Comparison of ENCODE assay signal across 14 mouse cellular contexts in the genomic region with DNA sequence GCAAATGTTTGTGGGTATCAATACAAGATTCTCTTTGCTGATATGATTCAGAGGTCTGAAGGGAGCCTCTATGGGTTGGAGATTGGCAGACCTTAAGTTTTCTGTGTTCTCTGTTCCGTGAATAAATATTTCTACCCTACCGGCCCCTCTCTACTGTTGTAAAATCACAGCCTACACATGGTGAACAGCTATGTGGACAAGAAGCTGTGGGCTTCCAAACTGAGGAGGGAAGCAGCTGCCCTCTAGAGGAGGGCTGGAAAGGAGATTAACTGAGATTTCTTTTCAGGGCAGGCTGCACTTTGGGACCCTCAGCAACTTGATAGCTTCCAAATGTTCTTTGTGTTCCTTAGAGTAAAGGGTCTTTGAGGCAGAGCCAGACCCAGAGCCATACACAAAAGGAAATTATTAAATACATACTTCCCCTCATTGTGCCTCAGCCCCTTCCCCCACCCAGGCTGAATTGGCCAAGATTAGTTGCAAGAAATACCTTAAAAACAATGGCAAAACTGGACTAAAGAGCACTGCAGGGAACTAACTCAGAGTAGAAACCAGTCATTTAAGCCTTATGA. TPM values are rescaled to one million over a fixed set of nuclear protein-coding genes. Genes with fewer than 3 reads are reported as not detected.
A peak's percentile ranks its signal among the peaks of the same experiment; 100 is the strongest.
DNase-seq lines count a peak whose midpoint lies in the region; ATAC-seq and TF ChIP-seq lines count a peak whose summit lies in the region.
"Had no signal": no experiment of that assay in that cellular context is flagged by ENCODE, and none has a peak within 500 bp of the region (broad histone marks: within the 10 kb centered on the region; RNA-seq: fewer than 3 reads in every experiment).

No protein-coding gene starts in this region.

- no peak overlapping the region for H3K9ac ChIP-seq in heart, embryonic 16.5 days (ENCODE audit: low read length)
- no peak overlapping the region for H3K9ac ChIP-seq in heart, embryonic 12.5 days
- no peak overlapping the region for H3K9ac ChIP-seq in lung, embryonic 16.5 days (ENCODE audit: low read length)
- H3K9ac ChIP-seq in embryonic facial prominence, embryonic 14.5 days (ENCODE audit: low read depth, low read length), result no peak overlapping the region
- no peak overlapping the region for H3K9ac ChIP-seq in stomach, postnatal 0 days (ENCODE audit: low read length)
- H3K9ac ChIP-seq: hindbrain, embryonic 14.5 days; lung, embryonic 15.5 days; midbrain, embryonic 13.5 days had no signal

- DNase-seq in lung, postnatal 36 days, result no peak
- peak; percentile 74 for DNase-seq in embryonic facial prominence, embryonic 14.5 days (ENCODE audit: low spot score)
- no peak for DNase-seq in stomach, postnatal 0 days (ENCODE audit: low spot score)
- DNase-seq in urinary bladder, postnatal 36 days (ENCODE audit: low spot score in 2 of 2), result no peak
- DNase-seq: adrenal gland, postnatal 14 days; kidney, adult 8-10 months; right cerebral cortex, postnatal 25 days; thymus, adult 2 months had no signal

- peak overlapping the region; percentile 59 for H3K27ac ChIP-seq in heart, embryonic 16.5 days (ENCODE audit: low read length)
- H3K27ac ChIP-seq in heart, embryonic 12.5 days (ENCODE audit: poor library complexity, severe bottlenecking), result no peak overlapping the region
- 0 out of 2 replicates have a peak overlapping the region, but pooled peaks have one; percentile 39 for H3K27ac ChIP-seq in lung, embryonic 16.5 days (ENCODE audit: low read length)
- H3K27ac ChIP-seq in embryonic facial prominence, embryonic 14.5 days (replicated peaks; ENCODE audit: low read depth, low read length), result peak overlapping the region; percentile 55; the same call in 1 of the 2 replicates
- no peak overlapping the region for H3K27ac ChIP-seq in stomach, postnatal 0 days (replicated peaks)
- H3K27ac ChIP-seq: hindbrain, embryonic 14.5 days; lung, embryonic 15.5 days; midbrain, embryonic 13.5 days had no signal

- no peaks in the 10 kb centered on the region for H3K36me3 ChIP-seq in heart, embryonic 16.5 days (ENCODE audit: control insufficient read depth, insufficient read depth)
- no peaks in the 10 kb centered on the region for H3K36me3 ChIP-seq in heart, embryonic 12.5 days
- no peaks in the 10 kb centered on the region for H3K36me3 ChIP-seq in lung, embryonic 16.5 days (ENCODE audit: control insufficient read depth, insufficient read depth, low read length)
- H3K36me3 ChIP-seq in embryonic facial prominence, embryonic 14.5 days (ENCODE audit: control insufficient read depth, insufficient read depth, low read length), result no peaks in the 10 kb centered on the region
- no peaks in the 10 kb centered on the region for H3K36me3 ChIP-seq in stomach, postnatal 0 days (ENCODE audit: control insufficient read depth, insufficient read depth, low read length)
- H3K36me3 ChIP-seq: lung, embryonic 15.5 days; midbrain, embryonic 13.5 days had no signal

- H3K4me2 ChIP-seq in heart, embryonic 16.5 days (ENCODE audit: low read depth, low read length), result no peak overlapping the region
- no peak overlapping the region for H3K4me2 ChIP-seq in heart, embryonic 12.5 days
- H3K4me2 ChIP-seq in lung, embryonic 16.5 days (ENCODE audit: low read depth, low read length), result no peak overlapping the region
- H3K4me2 ChIP-seq in embryonic facial prominence, embryonic 14.5 days (ENCODE audit: low read depth, low read length), result no peak overlapping the region
- no peak overlapping the region for H3K4me2 ChIP-seq in stomach, postnatal 0 days (replicated peaks; ENCODE audit: low read depth)
- H3K4me2 ChIP-seq: hindbrain, embryonic 14.5 days; lung, embryonic 15.5 days; midbrain, embryonic 13.5 days had no signal

- peak; percentile 46 for TF ChIP-seq CTCF in stomach, postnatal 0 days (IDR thresholded peaks at IDR 0.05; ENCODE audit: low read depth)

- no peaks in the 10 kb centered on the region for H3K4me1 ChIP-seq in heart, embryonic 16.5 days (ENCODE audit: control insufficient read depth, insufficient read depth, low read length)
- no peaks in the 10 kb centered on the region for H3K4me1 ChIP-seq in heart, embryonic 12.5 days (replicated peaks)
- no peaks in the 10 kb centered on the region for H3K4me1 ChIP-seq in lung, embryonic 16.5 days (replicated peaks; ENCODE audit: control insufficient read depth, insufficient read depth, low read length)
- H3K4me1 ChIP-seq in embryonic facial prominence, embryonic 14.5 days (ENCODE audit: control insufficient read depth, insufficient read depth, low read length), result no peaks in the 10 kb centered on the region
- H3K4me1 ChIP-seq in stomach, postnatal 0 days (replicated peaks; ENCODE audit: control insufficient read depth, insufficient read depth), result no peaks in the 10 kb centered on the region
- H3K4me1 ChIP-seq: lung, embryonic 15.5 days; midbrain, embryonic 13.5 days had no signal

- H3K4me3 ChIP-seq in heart, embryonic 16.5 days (ENCODE audit: low read length), result no peak overlapping the region
- no peak overlapping the region for H3K4me3 ChIP-seq in heart, embryonic 12.5 days
- H3K4me3 ChIP-seq in lung, embryonic 16.5 days (ENCODE audit: low read length), result no peak overlapping the region
- no peak overlapping the region for H3K4me3 ChIP-seq in embryonic facial prominence, embryonic 14.5 days (ENCODE audit: low read depth, low read length)
- H3K4me3 ChIP-seq in stomach, postnatal 0 days (ENCODE audit: low read depth, low read length), result no peak overlapping the region
- H3K4me3 ChIP-seq: lung, embryonic 15.5 days; midbrain, embryonic 13.5 days had no signal

- no peak for ATAC-seq in heart, embryonic 16.5 days (replicated peaks; ENCODE audit: extremely low read depth, insufficient read depth, low FRiP score)
- ATAC-seq in heart, embryonic 12.5 days (ENCODE audit: insufficient number of reproducible peaks, low FRiP score), result no peak
- peak; percentile 52; the same call in 1 of the 2 replicates for ATAC-seq in lung, embryonic 16.5 days (ENCODE audit: low read depth)
- peak; percentile 60; the same call in 1 of the 2 replicates for ATAC-seq in embryonic facial prominence, embryonic 14.5 days (ENCODE audit: low read depth)
- ATAC-seq in stomach, postnatal 0 days (ENCODE audit: low FRiP score, low TSS enrichment), result no peak
- ATAC-seq: midbrain, embryonic 13.5 days had no signal

- H3K9me3 ChIP-seq in heart, embryonic 16.5 days (replicated peaks; ENCODE audit: control insufficient read depth, low read length), result no peaks in the 10 kb centered on the region
- H3K9me3 ChIP-seq in heart, embryonic 12.5 days (replicated peaks), result no peaks in the 10 kb centered on the region
- H3K9me3 ChIP-seq in lung, embryonic 16.5 days (ENCODE audit: control insufficient read depth, low read length), result no peaks in the 10 kb centered on the region
- no peaks in the 10 kb centered on the region for H3K9me3 ChIP-seq in embryonic facial prominence, embryonic 14.5 days (ENCODE audit: control insufficient read depth, low read length)
- no peaks in the 10 kb centered on the region for H3K9me3 ChIP-seq in stomach, postnatal 0 days (ENCODE audit: control insufficient read depth, low read length)
- H3K9me3 ChIP-seq: lung, embryonic 15.5 days; midbrain, embryonic 13.5 days had no signal

- no peak for TF ChIP-seq EP300 in stomach, postnatal 0 days (optimal IDR thresholded peaks at IDR 0.05)

- no peaks in the 10 kb centered on the region for H3K27me3 ChIP-seq in heart, embryonic 16.5 days (ENCODE audit: control insufficient read depth, insufficient read depth, low read length)
- H3K27me3 ChIP-seq in heart, embryonic 12.5 days (replicated peaks), result no peaks in the 10 kb centered on the region
- H3K27me3 ChIP-seq in lung, embryonic 16.5 days (ENCODE audit: control insufficient read depth, insufficient read depth, low read depth, low read length), result no peaks in the 10 kb centered on the region; the same call in 1 of the 2 replicates
- no peaks in the 10 kb centered on the region for H3K27me3 ChIP-seq in embryonic facial prominence, embryonic 14.5 days (replicated peaks; ENCODE audit: control insufficient read depth, insufficient read depth, low read length)
- no peaks in the 10 kb centered on the region for H3K27me3 ChIP-seq in stomach, postnatal 0 days (ENCODE audit: control insufficient read depth, insufficient read depth, low read length)
- H3K27me3 ChIP-seq: lung, embryonic 15.5 days; midbrain, embryonic 13.5 days had no signal

- 58% methylated on average over 2 of the region's 2 CpGs for WGBS in heart, embryonic 16.5 days
- WGBS in heart, embryonic 12.5 days, result 72% methylated on average over 2 of the region's 2 CpGs
- 74% methylated on average over 2 of the region's 2 CpGs for WGBS in lung, embryonic 16.5 days
- WGBS in embryonic facial prominence, embryonic 14.5 days, result 44% methylated on average over 2 of the region's 2 CpGs
- WGBS in stomach, postnatal 0 days, result 55% methylated on average over 2 of the region's 2 CpGs

RNA-seq across cellular contexts. Expression of a gene that starts 22.6 kb away (rescaled TPM):
- 10.5 and 11.7 TPM in 2 replicates for polyA plus RNA-seq in heart, embryonic 16.5 days (2015; fragmentation: Nextera tagmentation; extraction: Ambion mirVana)
- polyA plus RNA-seq in heart, embryonic 12.5 days (2016; fragmentation: Nextera tagmentation; extraction: Ambion mirVana), result 7.1 and 7.5 TPM in 2 replicates
- polyA plus RNA-seq in lung, embryonic 16.5 days (2015; fragmentation: Nextera tagmentation; extraction: Ambion mirVana), result 19.3 and 22.3 TPM in 2 replicates
- 43.0 and 50.5 TPM in 2 replicates for polyA plus RNA-seq in embryonic facial prominence, embryonic 14.5 days (2014; fragmentation: Nextera tagmentation; extraction: Ambion mirVana)
- polyA plus RNA-seq in stomach, postnatal 0 days (2015; fragmentation: Nextera tagmentation; extraction: Ambion mirVana), result 6.9 and 7.1 TPM in 2 replicates

RNA-seq across cellular contexts. Expression of a gene that starts 57.3 kb away (rescaled TPM):
- polyA plus RNA-seq in heart, embryonic 16.5 days (2015; fragmentation: Nextera tagmentation; extraction: Ambion mirVana), result 15.3 and 16.0 TPM in 2 replicates
- 3.8 and 3.9 TPM in 2 replicates for polyA plus RNA-seq in heart, embryonic 12.5 days (2016; fragmentation: Nextera tagmentation; extraction: Ambion mirVana)
- 14.3 and 14.8 TPM in 2 replicates for polyA plus RNA-seq in lung, embryonic 16.5 days (2015; fragmentation: Nextera tagmentation; extraction: Ambion mirVana)
- 114 and 129 TPM in 2 replicates for polyA plus RNA-seq in embryonic facial prominence, embryonic 14.5 days (2014; fragmentation: Nextera tagmentation; extraction: Ambion mirVana)
- 11.2 and 12.2 TPM in 2 replicates for polyA plus RNA-seq in stomach, postnatal 0 days (2015; fragmentation: Nextera tagmentation; extraction: Ambion mirVana)

Comparison
In these comparisons a context has a peak if more than half of its experiments do, and no peak if none do; other contexts are left out.
1. H3K27ac ChIP-seq: peak in heart, embryonic 16.5 days (single experiment), lung, embryonic 16.5 days (single experiment) and embryonic facial prominence, embryonic 14.5 days (single experiment); none in heart, embryonic 12.5 days (single experiment) and stomach, postnatal 0 days (single experiment).
2. ATAC-seq: peak in lung, embryonic 16.5 days (single experiment) and embryonic facial prominence, embryonic 14.5 days (single experiment); none in heart, embryonic 16.5 days (single experiment), heart, embryonic 12.5 days (single experiment) and stomach, postnatal 0 days (single experiment).